Mouse (Mus musculus) embryonic facial prominence, embryonic 12.5 days (tissue): ENCODE data around the gene Tdrd1. TPM values are rescaled to one million over a fixed set of nuclear protein-coding genes. Genes with fewer than 3 reads are reported as not detected.

Experiments
- ATAC-seq: fragments of 200-750 bp; cut with Nextera tagmentation; 2 replicates; pipeline ENCODE4 v1.8.0; 2017; ENCODE audit not compliant: insufficient number of reproducible peaks, insufficient read depth, low FRiP score, low TSS enrichment
- H3K27ac ChIP-seq: fragments of 300-500 bp; sonication (generic); 2 replicates; pipeline ENCODE4 v1.5.1; 2016; ENCODE audit warnings: mild to moderate bottlenecking
- H3K27me3 ChIP-seq: fragments of 300-500 bp; sonication (generic); 2 replicates; pipeline ENCODE4 v1.6.1; 2016; ENCODE audit warnings: mild to moderate bottlenecking, moderate library complexity
- H3K36me3 ChIP-seq: fragments of 300-500 bp; sonication (generic); 2 replicates; pipeline ENCODE4 v1.6.1; 2016; ENCODE audit warnings: mild to moderate bottlenecking
- H3K4me1 ChIP-seq: fragments of 300-500 bp; sonication (generic); 2 replicates; pipeline ENCODE4 v1.6.1; 2016
- H3K4me2 ChIP-seq: fragments of 300-500 bp; sonication (generic); replicated peaks from 2 replicates; pipeline ENCODE4 v1.6.1; 2016; ENCODE audit warnings: mild to moderate bottlenecking, moderate library complexity
- H3K4me3 ChIP-seq: fragments of 300-500 bp; sonication (generic); 2 replicates; pipeline ENCODE4 v1.5.1; 2016; ENCODE audit warnings: mild to moderate bottlenecking
- H3K9ac ChIP-seq: fragments of 300-500 bp; sonication (generic); 2 replicates; pipeline ENCODE4 v1.6.1; 2016; ENCODE audit warnings: mild to moderate bottlenecking, moderate library complexity
- H3K9me3 ChIP-seq: fragments of 300-500 bp; sonication (generic); 2 replicates; pipeline ENCODE4 v1.6.1; 2016; ENCODE audit warnings: mild to moderate bottlenecking, moderate library complexity
- WGBS: fragments of 180-500 bp; shearing (Covaris S2); methylation state at CpG from one replicate; pipeline ENCODE4 v1.1.7; 2016; 5-methylcytosine and 5-hydroxymethylcytosine counted together
- polyA plus RNA-seq: library from polyadenylated mRNA; unstranded; fragments of >200 nt; fragmentation: Nextera tagmentation; extraction: Ambion mirVana; gene quantifications from 2 replicates; pipeline ENCODE4 v1.2.1, GENCODE M21; 2016

The Tdrd1 gene
- polyA plus RNA-seq, 1 experiment from 2014 or later: 2.0 TPM

- no peak overlapping the region for H3K4me2 ChIP-seq
- no peak overlapping the region for H3K9ac ChIP-seq
- no peak overlapping the region for H3K4me3 ChIP-seq
- no peak overlapping the region for H3K27ac ChIP-seq
- ATAC-seq: no peak
- H3K27me3 ChIP-seq: peaks cover 3% of the 10 kb centered on the region; the same call in 1 of the 2 replicates
- 82% methylated on average over 4 of the region's 4 CpGs for WGBS
- H3K36me3 ChIP-seq: no peaks in the 10 kb centered on the region
- H3K9me3 ChIP-seq: no peaks in the 10 kb centered on the region
- no peaks in the 10 kb centered on the region for H3K4me1 ChIP-seq
Measured at GRCm38 (mm10) chr19:56830163-56830562, 4.2 kb downstream of the Tdrd1 start.

GRCm38 (mm10) chr19:56835340-56835739 is 9.3 kb downstream of the Tdrd1 start:
- no peak overlapping the region for H3K9ac ChIP-seq
- WGBS: 46% methylated on average over 9 of the region's 9 CpGs
- H3K9me3 ChIP-seq: no peaks in the 10 kb centered on the region
- no peaks in the 10 kb centered on the region for H3K27me3 ChIP-seq
- no peak overlapping the region for H3K4me2 ChIP-seq
- H3K4me3 ChIP-seq: no peak overlapping the region
- no peak for ATAC-seq
- peaks cover 8% of the 10 kb centered on the region; the same call in 1 of the 2 replicates for H3K4me1 ChIP-seq
- 0 out of 2 replicates have a peak overlapping the region, but pooled peaks have one; percentile 19 for H3K27ac ChIP-seq
- no peaks in the 10 kb centered on the region for H3K36me3 ChIP-seq

- WGBS: 69% methylated on average over 17 of the region's 17 CpGs
Measured at GRCm38 (mm10) chr19:56838942-56839706, 13.1 kb downstream of the Tdrd1 start.

GRCm38 (mm10) chr19:56842974-56843373 is 17.0 kb downstream of the Tdrd1 start:
- Histone ChIP-seq H3K9ac (no peak overlapping the region), H3K27ac (no peak overlapping the region), H3K27me3 (no peaks in the 10 kb centered on the region), H3K4me3 (no peak overlapping the region), H3K36me3 (no peaks in the 10 kb centered on the region), H3K9me3 (no peaks in the 10 kb centered on the region), H3K4me1 (peaks cover 8% of the 10 kb centered on the region; the same call in 1 of the 2 replicates), H3K4me2 (no peak overlapping the region)
- 80% methylated on average over 12 of the region's 12 CpGs for WGBS
- ATAC-seq: no peak

More at GRCm38 (mm10) chr19:56838942-56839706, 13.1 kb downstream of the Tdrd1 start:
- Histone ChIP-seq H3K4me2 (no peak overlapping the region; the same call in 1 of the 2 replicates), H3K36me3 (no peaks in the 10 kb centered on the region), H3K27me3 (no peaks in the 10 kb centered on the region), H3K9ac (no peak overlapping the region), H3K4me3 (no peak overlapping the region), H3K9me3 (no peaks in the 10 kb centered on the region), H3K27ac (peak overlapping the region; percentile 47; the same call in 1 of the 2 replicates), H3K4me1 (peaks cover 8% of the 10 kb centered on the region; the same call in 1 of the 2 replicates)
- no peak for ATAC-seq

- H3K9me3 ChIP-seq: no peaks in the 10 kb centered on the region
- no peak for ATAC-seq
- H3K9ac ChIP-seq: no peak overlapping the region
- no peak overlapping the region for H3K4me3 ChIP-seq
- H3K27me3 ChIP-seq: no peaks in the 10 kb centered on the region
- peaks cover 10% of the 10 kb centered on the region; the same call in 1 of the 2 replicates for H3K4me1 ChIP-seq
- no peak overlapping the region for H3K27ac ChIP-seq
- no peak overlapping the region for H3K4me2 ChIP-seq
- H3K36me3 ChIP-seq: no peaks in the 10 kb centered on the region
Measured at GRCm38 (mm10) chr19:56852590-56852989, 26.6 kb downstream of the Tdrd1 start.

GRCm38 (mm10) chr19:56856455-56856854 is 30.4 kb downstream of the Tdrd1 start:
- H3K36me3 ChIP-seq: no peaks in the 10 kb centered on the region

GRCm38 (mm10) chr19:56867701-56868100 is 41.7 kb downstream of the Tdrd1 start:
- no peak overlapping the region for H3K4me3 ChIP-seq
- no peak overlapping the region for H3K9ac ChIP-seq
- H3K9me3 ChIP-seq: no peaks in the 10 kb centered on the region
- ATAC-seq: no peak
- no peak overlapping the region for H3K4me2 ChIP-seq
- no peaks in the 10 kb centered on the region for H3K36me3 ChIP-seq
- no peaks in the 10 kb centered on the region for H3K4me1 ChIP-seq
- 62% methylated on average over 4 of the region's 4 CpGs for WGBS
- H3K27ac ChIP-seq: no peak overlapping the region
- H3K27me3 ChIP-seq: peaks cover 16% of the 10 kb centered on the region

More at GRCm38 (mm10) chr19:56856455-56856854, 30.4 kb downstream of the Tdrd1 start:
- Histone ChIP-seq H3K4me3 (no peak overlapping the region), H3K9ac (no peak overlapping the region), H3K4me2 (no peak overlapping the region), H3K27me3 (no peaks in the 10 kb centered on the region), H3K27ac (no peak overlapping the region), H3K4me1 (peaks cover 18% of the 10 kb centered on the region; the same call in 1 of the 2 replicates), H3K9me3 (no peaks in the 10 kb centered on the region)
- WGBS: 36% methylated on average over 5 of the region's 5 CpGs
- ATAC-seq: no peak

- Histone ChIP-seq H3K27me3 (peaks cover 54% of the 10 kb centered on the region), H3K9me3 (no peaks in the 10 kb centered on the region), H3K36me3 (no peaks in the 10 kb centered on the region), H3K27ac (no peak within 1 kb of the TSS), H3K9ac (peak within 1 kb of the TSS; percentile 37), H3K4me1 (peaks cover 16% of the 10 kb centered on the region), H3K4me2 (peak within 1 kb of the TSS; percentile 97), H3K4me3 (peak within 1 kb of the TSS; percentile 44)
- ATAC-seq: peak; percentile 17; the same call in 1 of the 2 replicates
- 3% methylated on average over 71 of the region's 71 CpGs for WGBS
Measured at GRCm38 (mm10) chr19:56873816-56874600, 48.0 kb downstream of the Tdrd1 start, which contains the start of gene Vwa2. TSS of gene Vwa2 (plus strand) at chr19:56874249.

GRCm38 (mm10) chr19:56874601-56875315 is 48.7 kb downstream of the Tdrd1 start:
- H3K27ac ChIP-seq: no peak overlapping the region
- peak overlapping the region; percentile 44 for H3K4me3 ChIP-seq
- no peaks in the 10 kb centered on the region for H3K9me3 ChIP-seq
- peaks cover 54% of the 10 kb centered on the region for H3K27me3 ChIP-seq
- 10% methylated on average over 30 of the region's 30 CpGs for WGBS
- ATAC-seq: no peak
- no peaks in the 10 kb centered on the region for H3K36me3 ChIP-seq
- H3K4me1 ChIP-seq: peaks cover 19% of the 10 kb centered on the region
- H3K9ac ChIP-seq: peak overlapping the region; percentile 37
- H3K4me2 ChIP-seq: peak overlapping the region; percentile 97

GRCm38 (mm10) chr19:56877364-56877763 is 51.4 kb downstream of the Tdrd1 start:
- ATAC-seq: no peak
- 58% methylated on average over 6 of the region's 6 CpGs for WGBS
- Histone ChIP-seq H3K9ac (no peak overlapping the region), H3K36me3 (no peaks in the 10 kb centered on the region), H3K4me1 (peaks cover 34% of the 10 kb centered on the region), H3K9me3 (no peaks in the 10 kb centered on the region), H3K4me2 (no peak overlapping the region), H3K4me3 (no peak overlapping the region), H3K27me3 (peaks cover 50% of the 10 kb centered on the region), H3K27ac (peak overlapping the region; percentile 19; the same call in 1 of the 2 replicates)

- no peak for ATAC-seq
- no peaks in the 10 kb centered on the region for H3K36me3 ChIP-seq
- peaks cover 21% of the 10 kb centered on the region; the same call in 1 of the 2 replicates for H3K4me1 ChIP-seq
- H3K4me2 ChIP-seq: no peak overlapping the region
- H3K4me3 ChIP-seq: no peak overlapping the region
- H3K9ac ChIP-seq: no peak overlapping the region
- 85% methylated on average over 10 of the region's 10 CpGs for WGBS
- H3K9me3 ChIP-seq: no peaks in the 10 kb centered on the region
- no peak overlapping the region for H3K27ac ChIP-seq
- no peaks in the 10 kb centered on the region for H3K27me3 ChIP-seq
Measured at GRCm38 (mm10) chr19:56887879-56888278, 61.9 kb downstream of the Tdrd1 start.
